Mouse (Mus musculus) spleen, embryonic (tissue): ENCODE results near the gene Thnsl1.
"Not testable (repeated sequence)": the region's sequence is repeated elsewhere in the genome, so short reads cannot be mapped to it uniquely, and the experiment has no call there.

Experiments
- CTCF ChIA-PET: fragments of 350-600 bp; sonication (Branson Sonifier 250); formaldehyde crosslinking; loops from one replicate; lab custom pipeline; 2022; lab: Charles Lee

Thnsl1 gene

DNA sequence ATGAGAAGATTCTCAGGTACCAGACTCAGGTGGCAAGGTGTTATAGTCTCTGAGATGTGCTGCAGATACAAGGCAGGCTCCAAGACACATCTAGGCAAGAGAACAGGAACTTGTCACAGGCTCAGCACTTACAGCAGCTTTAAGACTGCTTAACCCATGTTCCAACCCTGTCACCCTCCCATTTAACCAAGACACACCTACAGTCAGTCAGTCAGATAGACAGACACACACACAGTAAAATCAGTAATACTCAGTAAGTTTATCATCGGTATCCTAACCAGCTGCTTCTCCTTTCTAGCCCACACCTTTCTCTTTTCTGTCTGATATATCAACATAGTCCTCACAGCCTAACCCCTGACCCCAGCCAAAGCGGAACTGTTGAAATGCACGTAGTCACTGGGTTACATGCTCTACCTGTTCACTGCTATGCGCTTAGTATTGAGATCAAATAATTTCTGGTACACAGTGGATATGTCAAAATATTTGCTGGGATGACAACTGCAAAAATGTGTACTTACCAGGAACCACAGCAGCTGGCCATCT lies 30.4 kb downstream of the Thnsl1 start:
- CTCF ChIA-PET = no interaction called here

DNA sequence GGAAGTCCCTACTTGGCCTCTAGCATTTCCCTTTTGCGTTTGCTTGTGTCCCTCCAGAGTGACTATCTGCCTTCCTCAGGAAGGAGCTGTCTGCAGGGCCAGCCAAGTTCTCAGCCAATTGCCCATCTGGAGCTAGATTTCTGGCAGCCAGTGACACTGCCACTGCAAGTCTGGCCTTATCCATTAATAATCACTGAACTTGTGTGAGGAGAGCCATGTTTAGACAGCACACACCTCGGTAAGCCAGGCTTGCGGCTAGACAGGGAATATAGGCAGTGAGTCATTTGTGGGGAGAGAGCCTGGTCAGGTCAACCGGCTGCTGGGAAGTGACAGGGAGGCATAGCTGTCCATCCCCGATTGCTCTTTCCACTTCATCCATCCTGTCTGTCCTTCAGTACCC lies 31.3 kb downstream of the Thnsl1 start:
- CTCF ChIA-PET = no interaction called here

DNA sequence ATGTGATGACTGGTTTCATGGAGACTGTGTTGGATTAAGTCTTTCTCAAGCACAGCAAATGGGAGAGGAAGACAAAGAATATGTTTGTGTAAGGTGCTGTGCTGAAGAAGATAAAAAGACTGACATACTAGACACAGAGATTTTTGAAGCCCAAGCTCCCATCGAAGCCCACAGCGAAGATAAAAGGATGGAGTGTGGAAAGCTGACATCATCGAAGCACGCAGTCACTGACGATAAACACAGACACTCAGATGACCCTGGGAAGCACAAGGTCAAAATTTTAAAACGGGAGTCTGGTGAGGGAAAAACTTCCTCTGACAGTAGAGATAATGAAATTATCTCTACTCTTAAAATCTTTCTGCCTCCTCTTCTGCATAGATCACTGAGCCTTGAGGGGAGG lies 38.6 kb downstream of the Thnsl1 start:
- CTCF ChIA-PET = not testable (repeated sequence)

DNA sequence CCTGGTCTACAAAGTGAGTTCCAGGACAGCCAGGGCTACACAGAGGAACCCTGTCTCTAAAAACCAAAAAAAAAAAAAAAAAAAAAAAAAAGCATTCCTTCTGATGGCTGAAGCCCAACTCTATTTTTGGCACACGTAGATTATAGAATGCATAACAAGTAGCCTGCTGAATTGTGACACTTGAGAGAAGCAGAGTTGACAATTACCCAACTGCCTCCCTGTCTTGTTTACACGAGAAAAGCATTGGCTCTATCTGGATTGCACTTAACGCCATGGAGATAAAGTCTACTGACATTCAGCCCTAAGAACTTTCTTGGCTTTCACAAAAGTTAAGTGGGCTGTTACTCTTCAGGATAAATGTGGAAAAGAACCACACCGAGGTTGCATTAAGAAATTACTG lies 39.5 kb downstream of the Thnsl1 start:
- CTCF ChIA-PET = no interaction called here

DNA sequence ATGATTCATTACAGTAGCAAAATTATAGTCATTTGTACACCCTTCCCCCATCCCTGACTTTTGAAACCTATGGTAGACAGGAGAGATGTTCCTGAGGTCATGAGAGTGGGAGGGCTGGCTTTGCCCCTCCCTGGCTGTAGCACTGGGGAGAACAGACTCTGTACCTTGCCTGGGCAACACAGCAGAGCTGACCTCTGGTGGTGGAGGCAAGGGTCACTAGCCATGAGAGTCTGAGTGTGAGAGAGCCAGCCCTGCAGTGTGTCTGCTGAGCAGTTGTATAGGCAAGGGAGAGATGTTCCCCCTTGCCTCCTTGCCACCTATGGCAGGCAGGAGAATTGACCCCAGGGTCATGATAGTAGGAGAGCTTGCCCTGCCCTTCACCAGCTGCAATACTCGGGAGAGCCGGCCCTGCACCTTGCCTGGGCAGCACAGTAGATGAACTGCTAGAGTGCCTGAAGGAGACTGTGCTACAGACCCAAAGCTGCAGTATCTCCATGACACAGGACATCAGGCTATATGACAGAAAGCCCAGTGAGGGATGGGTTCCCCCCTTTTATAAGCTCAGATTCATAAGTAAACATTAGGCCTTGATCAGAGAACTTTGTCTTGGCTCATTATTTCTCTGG lies 40.1 kb downstream of the Thnsl1 start:
- CTCF ChIA-PET = no interaction called here

DNA sequence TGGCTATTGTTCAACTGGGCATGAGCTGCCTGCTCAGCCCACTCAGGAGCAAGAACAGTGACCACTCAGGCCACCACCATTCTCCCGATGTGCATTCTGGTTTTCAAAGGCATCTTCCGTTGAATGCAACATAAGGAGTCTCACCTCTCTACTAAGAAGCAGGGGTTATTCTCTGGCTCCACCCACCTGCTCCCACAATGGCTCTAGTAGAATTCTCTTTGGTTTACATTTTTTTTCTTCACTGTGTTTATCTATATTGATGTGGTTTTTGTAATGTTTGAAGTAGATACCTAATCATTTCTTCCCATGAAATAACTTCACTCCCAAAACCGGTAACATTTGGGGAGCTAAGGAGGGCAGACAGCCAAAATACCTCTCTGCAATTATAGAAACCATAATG lies 48.1 kb downstream of the Thnsl1 start:
- CTCF ChIA-PET = interaction anchor here (0.7 kb wide), 1 partner anchor 20 kb away, joined by 5 read pairs; no protein-coding TSS in a partner anchor

DNA sequence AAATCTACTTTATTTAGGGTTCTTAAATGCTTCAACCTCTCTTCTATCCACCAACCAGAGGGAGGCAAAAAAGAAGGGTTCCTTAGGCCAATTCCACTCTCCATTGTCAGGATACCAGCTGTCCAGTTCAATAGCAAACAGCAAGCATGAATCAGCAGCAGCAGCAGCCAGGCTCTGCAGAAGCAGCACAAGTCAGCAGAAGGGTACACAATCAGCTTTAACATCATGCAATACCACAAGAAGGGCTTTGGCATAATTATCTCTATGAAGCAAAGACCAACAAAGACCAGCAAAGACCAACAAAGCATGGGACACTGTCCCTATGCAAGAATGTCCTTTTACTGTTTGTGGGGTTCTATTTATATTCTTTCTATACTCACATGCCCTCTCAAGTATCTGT lies 48.8 kb downstream of the Thnsl1 start:
- CTCF ChIA-PET = no interaction called here

DNA sequence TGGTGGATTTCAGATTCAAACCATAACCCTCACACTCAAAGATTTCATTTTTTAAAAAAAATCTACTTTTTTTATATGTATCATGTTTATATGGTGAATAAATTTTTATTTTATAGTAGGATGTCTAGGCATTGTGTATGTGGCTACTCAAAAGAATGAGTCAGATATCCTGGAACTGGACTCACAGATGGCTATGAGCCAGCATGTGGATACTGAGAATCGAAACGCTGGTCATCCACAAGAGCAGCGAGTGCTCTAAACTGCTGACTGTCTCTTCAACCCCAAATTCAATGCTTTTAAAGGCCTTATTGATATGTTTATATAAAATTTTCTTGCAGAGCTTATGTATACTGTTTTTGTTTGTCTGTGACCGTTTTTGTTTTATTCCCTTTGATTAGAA lies 52.8 kb downstream of the Thnsl1 start:
- CTCF ChIA-PET = no interaction called here

DNA sequence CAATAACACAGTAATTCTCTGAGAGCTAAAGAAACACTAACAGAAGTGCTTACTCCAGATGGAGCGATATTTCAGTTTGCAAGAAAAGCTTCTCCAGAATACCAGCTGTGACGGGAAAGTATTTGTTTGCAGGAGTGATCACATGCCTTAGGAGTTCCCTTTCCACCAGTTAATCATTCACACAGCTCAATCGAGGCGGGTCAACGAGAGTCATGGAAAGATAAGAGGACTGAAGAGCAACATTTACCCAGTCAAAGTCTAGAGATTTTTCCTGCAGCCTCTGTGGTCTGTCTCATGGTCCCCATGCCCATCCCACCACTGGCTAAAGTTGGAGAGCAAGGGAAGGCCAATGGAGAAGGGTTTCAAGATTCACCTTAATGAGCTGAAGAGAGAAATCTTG lies 53.6 kb downstream of the Thnsl1 start:
- CTCF ChIA-PET = no interaction called here

DNA sequence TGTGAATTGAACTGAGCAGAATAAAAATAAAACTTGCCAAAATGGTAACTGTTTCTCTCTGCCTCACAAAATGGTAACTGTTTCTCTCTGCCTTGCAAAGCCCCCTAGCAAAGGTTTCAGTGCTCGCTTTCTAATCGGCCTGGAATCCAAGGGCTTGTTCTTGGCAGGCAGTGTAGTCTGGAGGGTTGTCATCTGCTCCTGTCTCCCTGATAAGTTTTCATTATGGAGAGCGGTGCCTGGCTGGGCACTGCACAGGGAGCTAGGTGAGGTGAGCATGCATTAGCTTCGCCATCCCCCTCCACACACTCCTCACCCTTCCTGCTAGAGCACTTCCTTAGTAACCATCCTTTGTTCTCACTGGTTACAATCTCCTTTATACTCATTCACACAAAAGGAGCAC lies 54.5 kb downstream of the Thnsl1 start:
- CTCF ChIA-PET = no interaction called here

DNA sequence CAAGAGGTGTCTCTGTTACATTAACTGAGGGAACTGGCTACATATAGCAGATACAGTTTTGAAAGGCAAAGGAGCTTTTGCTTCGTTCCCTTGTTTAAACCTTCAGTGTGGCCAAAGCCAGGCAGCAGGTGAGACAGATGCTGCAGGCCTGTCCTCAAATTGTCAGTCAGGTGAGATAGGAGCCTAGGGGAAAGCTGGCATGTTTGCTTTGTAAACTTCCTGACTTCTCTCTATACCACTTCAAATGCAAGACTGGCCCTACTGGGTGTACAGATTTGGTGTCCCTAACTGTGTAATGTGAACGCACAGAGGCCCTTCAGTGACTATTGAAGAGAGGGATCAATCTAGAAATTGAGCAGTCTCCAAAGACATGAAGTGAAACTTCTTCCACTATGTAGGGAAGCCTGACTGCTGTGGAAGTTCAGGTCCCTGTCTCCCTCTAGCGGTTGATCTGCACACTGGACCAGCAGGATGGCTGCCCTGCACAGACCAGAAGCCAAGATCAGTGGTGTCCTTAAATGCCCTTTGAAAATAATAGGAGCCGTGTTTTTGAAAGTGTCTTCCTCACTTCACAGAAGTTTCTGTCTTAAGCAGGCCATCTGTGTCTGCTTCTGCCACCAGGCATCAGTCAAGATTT lies 56.0 kb downstream of the Thnsl1 start:
- CTCF ChIA-PET = interaction anchor here (0.6 to 1.0 kb wide), 6 partner anchors 8 to 368 kb away, joined by 3 to 16 read pairs (median 4); no protein-coding TSS in a partner anchor

DNA sequence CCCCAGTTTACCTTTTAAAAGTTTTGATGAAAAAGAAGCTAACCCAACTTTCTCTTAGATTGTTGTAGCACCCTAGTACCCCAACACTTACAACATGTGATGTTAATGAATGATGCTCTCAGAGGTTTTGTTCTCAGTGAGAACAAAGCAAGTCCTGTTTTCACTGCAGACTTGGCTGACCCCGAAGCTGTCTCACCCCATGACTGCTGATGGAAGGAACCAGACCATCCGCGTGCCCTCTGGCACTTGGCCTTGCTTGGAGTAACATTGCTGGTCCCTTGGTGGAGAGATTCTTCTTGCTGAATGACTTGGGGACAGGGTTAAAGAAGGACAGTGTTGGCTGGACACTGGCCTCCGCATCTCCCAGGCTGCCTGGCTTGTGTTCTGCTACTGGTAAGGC lies 58.5 kb downstream of the Thnsl1 start:
- CTCF ChIA-PET = no interaction called here
